Mouse (Mus musculus) A20 (cell line): ENCODE measurements around the gene Rreb1.
A peak's percentile ranks its signal among the peaks of the same experiment; 100 is the strongest.

Experiments
- DNase-seq: peaks from one replicate; pipeline ENCODE4 v3.0.0-alpha.2; 2011; ENCODE audit warnings: low read depth, low spot score

The Rreb1 gene

GRCm38 (mm10) chr13:37913963-37914362 is 135.8 kb downstream of the Rreb1 start:
- DNase-seq = peak; percentile 9

- no peak for DNase-seq
These were observed 140.4 kb downstream of the Rreb1 start for GRCm38 (mm10) chr13:37918336-37919261.

DNA sequence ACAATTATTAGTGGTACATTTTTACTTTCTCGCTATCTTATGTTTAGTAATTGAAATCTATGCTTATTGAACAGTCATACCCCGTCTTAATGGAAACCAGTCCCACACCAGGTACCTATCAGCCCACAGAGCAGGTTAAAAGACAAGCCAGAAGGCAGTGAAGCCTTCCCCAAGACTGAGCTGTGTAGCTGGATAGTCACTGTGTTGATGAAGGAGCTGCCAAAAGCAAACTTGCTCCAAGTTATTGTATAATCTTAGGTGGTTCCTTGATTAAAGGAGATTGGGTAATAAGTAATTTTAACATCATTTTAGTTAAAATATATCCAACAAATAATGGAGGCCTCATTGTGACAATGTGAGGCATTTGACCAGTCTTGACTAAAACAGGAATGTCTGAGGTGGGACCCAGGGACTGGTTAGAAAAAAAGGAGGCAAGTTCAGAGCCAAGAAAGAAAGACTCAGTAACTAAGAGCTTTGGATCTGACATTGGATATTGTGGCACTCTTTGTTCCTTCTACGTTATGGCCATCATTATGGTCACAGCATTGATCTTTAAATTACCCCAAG is 141.6 kb downstream of the Rreb1 start:
- DNase-seq = no peak

DNA sequence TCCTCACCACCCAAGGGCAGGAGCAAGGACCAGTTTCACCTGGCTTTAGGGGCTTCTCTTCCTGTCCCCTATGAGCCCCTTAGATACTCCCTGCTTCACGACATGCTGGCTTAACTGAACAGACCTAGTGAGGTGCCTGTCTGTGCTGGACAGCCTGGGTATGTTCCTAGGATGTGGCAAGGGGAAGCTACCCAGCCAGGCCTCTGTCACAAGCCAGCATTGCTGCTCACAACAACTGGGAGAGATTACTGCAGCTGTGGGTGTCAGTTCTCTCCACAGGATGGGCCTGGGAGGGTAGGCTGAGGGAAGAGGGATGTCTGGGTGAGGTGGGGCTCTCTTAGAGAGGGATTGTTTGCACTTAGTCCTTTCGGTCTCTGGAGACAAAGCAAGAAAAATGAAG is 142.5 kb downstream of the Rreb1 start:
- no peak for DNase-seq

- DNase-seq = no peak
These were observed 144.9 kb downstream of the Rreb1 start for GRCm38 (mm10) chr13:37923091-37923490.

DNA sequence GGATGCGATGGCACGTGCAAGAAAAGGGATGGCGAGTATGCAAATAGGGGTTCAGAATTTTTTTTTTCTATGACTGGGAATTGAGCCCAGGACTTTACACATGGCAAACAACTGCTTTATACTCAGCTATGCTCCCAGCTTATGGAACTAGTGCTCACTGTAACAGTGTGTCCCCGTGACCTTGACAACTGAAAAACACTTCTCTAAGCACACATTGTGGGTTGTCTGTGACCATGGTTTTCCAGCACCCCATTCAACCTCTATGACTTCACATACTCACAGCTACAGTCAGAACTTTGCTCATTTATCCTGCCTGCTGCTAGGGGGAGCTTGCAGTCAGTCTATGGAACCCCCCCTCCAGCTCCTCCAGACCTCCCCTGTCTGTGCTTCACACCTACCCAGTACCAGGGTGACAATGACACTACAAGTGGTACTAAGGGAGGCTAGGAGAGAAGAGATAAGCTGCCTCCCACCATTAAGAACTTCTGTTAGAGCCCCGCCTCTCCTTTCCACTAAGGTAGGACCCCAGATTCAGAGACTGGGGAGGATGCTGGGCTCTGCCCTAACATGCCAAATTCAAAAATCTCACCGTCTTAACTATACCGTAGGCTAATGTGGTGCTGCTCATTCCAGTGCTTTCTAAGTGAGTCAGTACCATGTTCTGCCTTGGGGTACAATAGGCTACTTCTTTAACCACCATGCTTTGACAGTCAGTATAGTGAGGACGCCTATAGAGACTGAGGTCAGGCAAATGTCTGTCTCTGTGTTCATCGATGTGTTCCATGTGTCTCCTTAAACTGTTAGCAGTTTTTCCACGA is 145.7 kb downstream of the Rreb1 start:
- no peak for DNase-seq

- DNase-seq = no peak
These were observed 146.3 kb downstream of the Rreb1 start for GRCm38 (mm10) chr13:37924461-37924948.

- no peak for DNase-seq
These were observed 148.2 kb downstream of the Rreb1 start for GRCm38 (mm10) chr13:37926394-37926793.

DNA sequence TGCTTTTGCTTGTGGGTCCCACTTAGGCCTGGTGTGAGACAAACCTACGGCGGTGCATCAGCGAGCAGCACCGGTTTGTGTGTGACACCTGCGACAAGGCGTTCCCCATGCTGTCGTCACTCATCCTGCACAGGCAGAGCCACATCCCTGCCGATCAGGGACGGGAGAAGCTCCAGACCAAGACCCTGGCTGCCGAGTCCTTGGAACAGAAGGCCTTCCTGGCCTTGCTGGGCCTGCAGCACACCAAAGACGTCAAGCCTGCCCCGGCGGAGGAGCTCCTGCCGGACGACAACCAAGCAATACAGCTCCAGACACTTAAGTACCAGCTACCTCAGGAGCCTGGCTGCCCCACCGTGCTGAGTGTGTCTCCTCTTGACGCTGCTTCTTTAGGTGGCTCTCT is 151.3 kb downstream of the Rreb1 start:
- DNase-seq = no peak

DNA sequence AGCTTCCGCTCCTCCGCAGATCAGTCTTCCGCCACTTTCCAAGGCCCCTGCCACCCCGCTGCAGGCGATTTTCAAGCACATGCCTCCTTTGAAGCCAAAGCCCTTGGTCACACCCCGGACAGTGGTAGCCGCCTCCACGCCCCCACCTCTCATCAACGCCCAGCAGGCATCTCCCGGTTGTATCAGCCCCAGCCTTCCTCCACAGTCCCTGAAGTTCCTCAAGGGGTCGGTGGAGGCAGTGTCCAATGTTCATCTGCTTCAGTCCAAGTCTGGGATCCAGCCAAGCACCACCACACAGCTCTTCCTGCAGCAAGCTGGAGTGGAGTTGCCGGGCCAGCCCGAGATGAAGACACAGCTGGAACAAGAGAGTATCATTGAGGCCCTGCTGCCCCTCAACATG is 151.9 kb downstream of the Rreb1 start:
- no peak for DNase-seq

GRCm38 (mm10) chr13:37930621-37931020 is 152.4 kb downstream of the Rreb1 start:
- no peak for DNase-seq

DNA sequence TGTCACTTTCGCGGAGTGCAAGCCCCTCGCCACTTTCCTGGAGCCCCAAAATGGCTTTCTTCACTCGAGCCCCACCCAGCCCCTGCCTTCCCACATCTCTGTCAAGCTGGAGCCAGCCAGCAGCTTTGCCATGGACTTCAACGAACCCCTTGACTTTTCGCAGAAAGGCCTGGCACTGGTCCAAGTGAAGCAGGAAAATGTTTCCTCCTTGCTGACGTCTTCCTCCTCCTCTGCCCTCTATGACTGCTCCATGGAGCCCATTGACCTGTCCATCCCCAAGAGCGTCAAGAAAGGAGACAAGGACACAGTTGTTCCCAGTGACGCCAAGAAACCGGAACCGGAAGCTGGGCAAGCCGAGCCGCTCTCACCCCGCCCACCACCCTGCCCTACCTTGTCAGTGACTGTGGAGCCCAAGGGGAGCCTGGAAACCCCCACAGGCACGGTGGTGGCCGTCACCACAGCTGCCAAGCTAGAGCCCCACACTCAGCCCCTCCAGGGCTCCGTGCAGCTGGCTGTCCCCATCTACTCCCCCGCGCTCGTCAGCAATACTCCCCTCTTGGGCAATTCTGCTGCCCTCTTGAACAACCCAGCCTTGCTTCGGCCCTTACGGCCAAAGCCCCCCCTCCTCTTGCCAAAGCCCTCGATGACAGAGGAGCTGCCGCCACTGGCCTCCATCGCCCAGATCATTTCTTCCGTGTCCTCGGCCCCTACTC is 153.2 kb downstream of the Rreb1 start:
- DNase-seq = no peak

GRCm38 (mm10) chr13:37934075-37934474 is 155.9 kb downstream of the Rreb1 start:
- no peak for DNase-seq

DNA sequence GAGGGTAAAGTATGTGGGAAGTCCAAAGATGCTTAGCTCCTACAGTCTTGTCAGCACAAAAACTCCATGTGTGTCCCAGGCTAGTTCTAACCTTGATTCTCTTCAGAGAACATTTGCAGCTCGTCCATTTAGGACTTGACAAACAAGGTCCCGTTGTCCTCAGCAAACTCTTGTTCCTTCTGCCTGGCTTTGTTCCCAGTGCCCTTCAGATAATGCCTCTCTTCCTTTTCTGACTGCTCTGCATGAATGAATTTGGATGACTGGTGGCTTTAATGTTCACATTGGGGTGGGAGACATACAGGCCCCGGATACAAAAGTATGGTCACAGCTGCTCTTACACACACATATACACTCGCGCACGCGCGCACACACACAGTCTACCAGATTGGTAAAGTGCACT is 156.7 kb downstream of the Rreb1 start:
- no peak for DNase-seq

- DNase-seq = no peak
These were observed 158.2 kb downstream of the Rreb1 start for GRCm38 (mm10) chr13:37936351-37936750.

GRCm38 (mm10) chr13:37940167-37940566 is 162.0 kb downstream of the Rreb1 start:
- no peak for DNase-seq

GRCm38 (mm10) chr13:37940649-37941048 is 162.4 kb downstream of the Rreb1 start:
- no peak for DNase-seq

GRCm38 (mm10) chr13:37941138-37941645 is 163.0 kb downstream of the Rreb1 start:
- DNase-seq = no peak

DNA sequence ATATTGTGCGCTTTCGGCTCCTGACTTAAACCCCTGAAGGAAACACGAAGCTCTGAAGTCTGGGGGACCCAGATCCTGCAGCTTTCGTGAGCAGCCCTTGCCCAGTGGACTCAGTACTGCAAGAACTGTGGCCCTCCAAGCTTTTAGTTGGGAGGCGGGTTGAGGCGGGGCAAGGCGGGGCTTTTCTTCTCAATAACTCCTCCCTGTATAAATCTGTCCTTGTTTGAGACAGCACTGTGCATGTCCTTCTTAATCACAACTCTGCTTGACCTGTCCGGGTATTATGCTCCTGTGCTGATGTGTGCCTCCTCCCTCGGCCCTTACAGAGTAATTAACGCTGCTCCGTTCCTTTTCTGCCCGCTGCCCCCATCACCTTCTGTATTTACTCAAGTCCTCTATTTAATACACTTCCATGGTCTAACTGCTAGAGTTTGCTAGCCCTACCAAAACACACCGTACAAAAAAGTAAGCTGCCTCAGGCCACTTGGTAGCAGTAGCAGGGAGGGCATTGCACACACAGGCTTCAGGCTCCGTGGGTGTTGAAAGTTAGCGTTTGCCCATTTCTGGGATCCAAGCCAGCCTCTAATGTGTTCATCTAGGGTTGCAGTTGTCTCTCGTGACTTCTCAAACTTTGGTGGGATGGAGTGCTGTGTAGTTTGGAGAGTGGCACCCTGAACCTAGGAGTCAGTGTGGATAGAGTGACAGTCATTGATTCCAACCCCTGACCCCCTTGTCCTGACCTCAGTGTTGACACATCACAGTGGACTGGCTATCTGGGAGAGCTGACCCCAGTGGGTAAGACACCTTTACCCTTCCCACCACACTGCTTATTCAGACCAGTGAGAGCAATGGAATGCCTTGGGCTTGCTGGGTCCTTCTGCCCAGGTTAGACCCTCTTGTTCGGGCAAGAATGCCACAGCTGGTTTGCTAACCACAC is 164.0 kb downstream of the Rreb1 start:
- DNase-seq = no peak

- no peak for DNase-seq
These were observed 164.7 kb downstream of the Rreb1 start for GRCm38 (mm10) chr13:37942887-37943331.
